ENCODE assay signal across 11 mouse cellular contexts in genomic region chr8:88301589-88302437, GRCm38 (mm10). TPM values are rescaled to one million over a fixed set of nuclear protein-coding genes. Genes with fewer than 3 reads are reported as not detected.
DNase-seq lines count a peak whose midpoint lies in the region; ATAC-seq and TF ChIP-seq lines count a peak whose summit lies in the region.
"Had no signal": no experiment of that assay in that cellular context is flagged by ENCODE, and none has a peak within 500 bp of the region (broad histone marks: within the 10 kb centered on the region; RNA-seq: fewer than 3 reads in every experiment).

No protein-coding gene starts in this region.

- H3K79me2 ChIP-seq in myocyte (ENCODE audit: control insufficient read depth, insufficient read depth): peaks cover 54% of the 10 kb centered on the region

- H3K9me3 ChIP-seq in heart, embryonic 13.5 days: no peaks in the 10 kb centered on the region
- no peaks in the 10 kb centered on the region for H3K9me3 ChIP-seq in limb, embryonic 10.5 days (replicated peaks)
- no peaks in the 10 kb centered on the region for H3K9me3 ChIP-seq in intestine, embryonic 15.5 days
- H3K9me3 ChIP-seq: embryonic facial prominence, embryonic 12.5 days had no signal

- 0 out of 2 replicates have a peak overlapping the region, but pooled peaks have one; percentile 5 for H3K9ac ChIP-seq in heart, embryonic 13.5 days
- no peak overlapping the region for H3K9ac ChIP-seq in intestine, embryonic 15.5 days
- H3K9ac ChIP-seq: embryonic facial prominence, embryonic 12.5 days had no signal

- 0 out of 2 replicates have a peak, but pooled peaks have one; percentile 5 for ATAC-seq in heart, embryonic 13.5 days (ENCODE audit: extremely low read depth, insufficient number of reproducible peaks, low FRiP score, low TSS enrichment)
- ATAC-seq in intestine, embryonic 15.5 days: no peak
- ATAC-seq: activated CD4-positive, CD25-positive, alpha-beta regulatory T cell, adult 4 months; intestine, postnatal 0 days had no signal

- no peak overlapping the region for H3ac ChIP-seq in myocyte (ENCODE audit: control insufficient read depth, insufficient read length)

- no peak overlapping the region for H3K27ac ChIP-seq in heart, embryonic 13.5 days (replicated peaks)
- H3K27ac ChIP-seq in limb, embryonic 10.5 days: peak overlapping the region; percentile 42
- H3K27ac ChIP-seq in intestine, embryonic 15.5 days: no peak overlapping the region
- H3K27ac ChIP-seq: embryonic facial prominence, embryonic 12.5 days had no signal

- peaks cover 45% of the 10 kb centered on the region for H3K4me1 ChIP-seq in heart, embryonic 13.5 days
- peaks cover 33% of the 10 kb centered on the region for H3K4me1 ChIP-seq in limb, embryonic 10.5 days
- H3K4me1 ChIP-seq in intestine, embryonic 15.5 days (replicated peaks): peaks cover 7% of the 10 kb centered on the region; the same call in 1 of the 2 replicates

- intact Hi-C loops in heart, postnatal 25 days (cut with DNase I): no loop called here

- H3K27me3 ChIP-seq in heart, embryonic 13.5 days (replicated peaks): no peaks in the 10 kb centered on the region
- no peaks in the 10 kb centered on the region for H3K27me3 ChIP-seq in limb, embryonic 10.5 days (ENCODE audit: low read depth, poor library complexity, severe bottlenecking)
- no peaks in the 10 kb centered on the region for H3K27me3 ChIP-seq in myocyte (ENCODE audit: control insufficient read depth, insufficient read depth, insufficient read length)
- no peaks in the 10 kb centered on the region for H3K27me3 ChIP-seq in intestine, embryonic 15.5 days (replicated peaks)
- H3K27me3 ChIP-seq: embryonic facial prominence, embryonic 12.5 days had no signal

- WGBS in heart, embryonic 13.5 days: 71% methylated on average over 15 of the region's 15 CpGs
- 80% methylated on average over 15 of the region's 15 CpGs for whole genome bisulfite sequencing in limb, embryonic 10.5 days
- WGBS in intestine, embryonic 15.5 days: 70% methylated on average over 15 of the region's 15 CpGs

- no peaks in the 10 kb centered on the region for H3K36me3 ChIP-seq in heart, embryonic 13.5 days
- H3K36me3 ChIP-seq in limb, embryonic 10.5 days: no peaks in the 10 kb centered on the region
- H3K36me3 ChIP-seq in myocyte (ENCODE audit: control insufficient read depth, insufficient read depth): peaks cover 21% of the 10 kb centered on the region
- H3K36me3 ChIP-seq in intestine, embryonic 15.5 days: no peaks in the 10 kb centered on the region
- H3K36me3 ChIP-seq: embryonic facial prominence, embryonic 12.5 days had no signal

- no peak for DNase-seq in heart, postnatal 25 days (ENCODE audit: low spot score)
- peak; percentile 76 for DNase-seq in retina, postnatal 1 day
- no peak for DNase-seq in retina, embryonic 14.5 days (ENCODE audit: low spot score)
- no peak for DNase-seq in limb, embryonic 10.5 days (ENCODE audit: low spot score)
- no peak for DNase-seq in c-Kit-positive CD71-positive TER-119-positive erythroid progenitor cells, embryonic 14.5 days (ENCODE audit: low spot score)

- H3K4me2 ChIP-seq in heart, embryonic 13.5 days: peak overlapping the region; percentile 5; the same call in 1 of the 2 replicates
- no peak overlapping the region for H3K4me2 ChIP-seq in myocyte (ENCODE audit: low read depth)
- no peak overlapping the region for H3K4me2 ChIP-seq in intestine, embryonic 15.5 days (replicated peaks)
- H3K4me2 ChIP-seq: embryonic facial prominence, embryonic 12.5 days had no signal

- no peak for TF ChIP-seq POLR2A in myocyte (IDR thresholded peaks at IDR 0.05; ENCODE audit: insufficient read length, low read depth)

- H3K4me3 ChIP-seq in heart, embryonic 13.5 days: no peak overlapping the region
- no peak overlapping the region; the same call in 1 of the 2 replicates for H3K4me3 ChIP-seq in limb, embryonic 10.5 days
- H3K4me3 ChIP-seq in myocyte: no peak overlapping the region
- H3K4me3 ChIP-seq in intestine, embryonic 15.5 days (replicated peaks): no peak overlapping the region
- H3K4me3 ChIP-seq: embryonic facial prominence, embryonic 12.5 days had no signal

TF ChIP-seq in myocyte, 11 proteins besides CTCF, POLR2A, EP300 and RAD21:
- TF ChIP-seq MYOG (IDR thresholded peaks at IDR 0.05; ENCODE audit: control insufficient read depth in 1 of 3, insufficient read depth in 1 of 3, insufficient read length in 2 of 3, low read depth in 2 of 3): peak; percentile 3 to 65 (median 61)
- TF ChIP-seq E2F4 (IDR thresholded peaks at IDR 0.05; ENCODE audit: insufficient read depth): no peak
- TF ChIP-seq MYOD1 (IDR thresholded peaks at IDR 0.05; ENCODE audit: control insufficient read depth in 1 of 3, insufficient read length in 2 of 3, low read depth in 2 of 3): peak in 2 of 3 experiments; percentile 59 to 75

RNA-seq across cellular contexts. Expression of gene Adcy7, which starts 29.6 kb away (rescaled TPM):
- 3.2 and 3.8 TPM in 2 replicates for polyA plus RNA-seq in heart, embryonic 13.5 days (2015; fragmentation: Nextera tagmentation; extraction: Ambion mirVana)
- 1 to 10 TPM; 7.0 to 8.8 TPM for total RNA-seq in heart, postnatal 25 days (2021)
- polyA plus RNA-seq in limb, embryonic 10.5 days (2016; fragmentation: Nextera tagmentation; extraction: Ambion mirVana): 2.2 and 3.1 TPM in 2 replicates
- 72.3 TPM for polyA plus RNA-seq in myocyte (2012; fragmentation: generic; extraction: Trizol)
- 3.1 and 3.2 TPM in 2 replicates for polyA plus RNA-seq in intestine, embryonic 15.5 days (2015; fragmentation: Nextera tagmentation; extraction: Ambion mirVana)

Comparison
In these comparisons a context has a peak if more than half of its experiments do, and no peak if none do; other contexts are left out.
1. RNA of gene Adcy7, which starts 29.6 kb away (polyA plus RNA-seq): 72.3 TPM in myocyte (single experiment); 3.2 to 3.8 TPM in heart, embryonic 13.5 days, 3.1 to 3.2 TPM in intestine, embryonic 15.5 days and 2.2 to 3.1 TPM in limb, embryonic 10.5 days; every median in the first group is over 10 times any median in the second.